Mouse (Mus musculus) stomach, postnatal 0 days (tissue): Measurements from ENCODE around the gene Snw1. TPM values are rescaled to one million over a fixed set of nuclear protein-coding genes. Genes with fewer than 3 reads are reported as not detected.

Source experiments
- ATAC-seq: fragments of 200-750 bp; cut with Nextera tagmentation; 2 replicates; pipeline ENCODE4 v1.8.0; 2017; ENCODE audit not compliant: low FRiP score, low TSS enrichment
- DNase-seq: peaks from one replicate; pipeline ENCODE4 v3.0.0-alpha.2; 2016; ENCODE audit warnings: low spot score
- H3K27ac ChIP-seq: fragments of 300-500 bp; sonication (generic); replicated peaks from 2 replicates; pipeline ENCODE4 v1.5.1; 2014; ENCODE audit warnings: mild to moderate bottlenecking, control low read depth
- H3K27me3 ChIP-seq: fragments of 300-500 bp; sonication (generic); 2 replicates; pipeline ENCODE4 v1.6.1; 2014; ENCODE audit warnings: low read length; ENCODE audit not compliant: control insufficient read depth, insufficient read depth
- H3K36me3 ChIP-seq: fragments of 300-500 bp; sonication (generic); 2 replicates; pipeline ENCODE4 v1.6.1; 2014; ENCODE audit warnings: low read length, mixed read lengths; ENCODE audit not compliant: control insufficient read depth, insufficient read depth
- H3K4me1 ChIP-seq: fragments of 300-500 bp; sonication (generic); replicated peaks from 2 replicates; pipeline ENCODE4 v1.6.1; 2014; ENCODE audit warnings: antibody characterized with exemption; ENCODE audit not compliant: control insufficient read depth, insufficient read depth
- H3K4me2 ChIP-seq: fragments of 300-500 bp; sonication (generic); replicated peaks from 2 replicates; pipeline ENCODE4 v1.6.1; 2014; ENCODE audit warnings: low read depth, mild to moderate bottlenecking, control low read depth, moderate library complexity
- H3K4me3 ChIP-seq: fragments of 300-500 bp; sonication (generic); 2 replicates; pipeline ENCODE4 v1.5.1; 2014; ENCODE audit warnings: low read depth, low read length, control low read depth
- H3K9ac ChIP-seq: fragments of 300-500 bp; sonication (generic); 2 replicates; pipeline ENCODE4 v1.6.1; 2014; ENCODE audit warnings: mild to moderate bottlenecking, low read length, control low read depth, mixed read lengths
- H3K9me3 ChIP-seq: fragments of 300-500 bp; sonication (generic); 2 replicates; pipeline ENCODE4 v1.6.1; 2016; ENCODE audit warnings: low read length; ENCODE audit not compliant: control insufficient read depth
- CTCF ChIP-seq: IDR thresholded peaks from 2 replicates; pipeline ENCODE4 v1.5.1; 2016; ENCODE audit warnings: antibody characterized with exemption, low read depth, mild to moderate bottlenecking, moderate library complexity
- EP300 ChIP-seq: optimal IDR thresholded peaks from 2 replicates; pipeline ENCODE3; 2016; ENCODE audit warnings: antibody characterized with exemption
- whole genome bisulfite sequencing: fragments of 180-500 bp; shearing (Covaris S2); extraction: QIAGEN DNeasy Blood & Tissue Kit; methylation state at CpG from one replicate; pipeline ENCODE4 v1.1.7; 2014; 5-methylcytosine and 5-hydroxymethylcytosine counted together
- polyA plus RNA-seq: library from polyadenylated mRNA; unstranded; fragments of >200 nt; fragmentation: Nextera tagmentation; extraction: Ambion mirVana; gene quantifications from 2 replicates; pipeline ENCODE4 v1.2.1, GENCODE M21; 2015

Gene Snw1
- polyA plus RNA-seq, 1 experiment from 2014 or later = 71.5 TPM

- Histone ChIP-seq H3K4me3 (no peak overlapping the region), H3K27me3 (no peaks in the 10 kb centered on the region), H3K27ac (no peak overlapping the region), H3K9ac (no peak overlapping the region), H3K9me3 (no peaks in the 10 kb centered on the region), H3K36me3 (no peaks in the 10 kb centered on the region), H3K4me1 (peaks cover 7% of the 10 kb centered on the region), H3K4me2 (no peak overlapping the region)
- peak; percentile 11; the same call in 1 of the 2 replicates for TF ChIP-seq CTCF
- TF ChIP-seq EP300 = no peak
- DNase-seq = no peak
- no peak for ATAC-seq
- WGBS = 63% methylated on average over 3 of the region's 3 CpGs
These were observed 2.7 kb upstream of the Snw1 start for GRCm38 (mm10) chr12:87474756-87475155.

DNA sequence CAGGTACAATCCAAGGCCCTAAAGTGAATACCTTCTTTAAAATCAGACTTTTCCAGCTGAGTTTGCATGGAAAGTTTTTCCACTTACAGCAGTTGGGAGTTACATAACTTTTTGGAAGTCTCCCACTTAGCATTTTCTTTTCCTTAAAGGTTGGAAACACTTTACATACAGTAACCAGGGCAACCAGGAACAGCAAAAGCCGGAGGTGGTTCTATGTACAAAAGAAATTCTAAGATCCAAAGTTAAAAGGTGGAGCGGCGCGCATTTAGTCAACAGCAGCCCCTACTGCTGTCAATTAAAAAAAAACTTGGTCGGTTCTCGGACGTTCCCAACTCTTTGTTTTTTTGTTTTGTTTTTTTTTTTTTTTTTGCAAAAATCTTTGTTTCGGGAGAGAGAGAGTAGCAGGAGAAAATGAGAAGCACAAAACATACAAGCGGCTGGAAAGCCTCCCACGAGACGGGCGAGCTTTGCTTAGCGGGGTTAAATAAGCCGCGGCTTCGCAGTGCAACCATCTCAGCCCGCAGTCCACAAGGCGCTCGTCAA is 582 bp downstream of the Snw1 start:
- WGBS = under 1% methylated on average over 19 of the region's 19 CpGs
- Histone ChIP-seq H3K9ac (peak overlapping the region; percentile 97), H3K9me3 (no peaks in the 10 kb centered on the region), H3K4me2 (peak overlapping the region; percentile 62), H3K27ac (peak overlapping the region; percentile 93), H3K27me3 (no peaks in the 10 kb centered on the region), H3K36me3 (peaks cover 6% of the 10 kb centered on the region; the same call in 1 of the 2 replicates), H3K4me3 (peak overlapping the region; percentile 92), H3K4me1 (peaks cover 7% of the 10 kb centered on the region)
- TF ChIP-seq EP300 (no peak), CTCF (no peak)
- ATAC-seq (no peak), DNase-seq (no peak)

DNA sequence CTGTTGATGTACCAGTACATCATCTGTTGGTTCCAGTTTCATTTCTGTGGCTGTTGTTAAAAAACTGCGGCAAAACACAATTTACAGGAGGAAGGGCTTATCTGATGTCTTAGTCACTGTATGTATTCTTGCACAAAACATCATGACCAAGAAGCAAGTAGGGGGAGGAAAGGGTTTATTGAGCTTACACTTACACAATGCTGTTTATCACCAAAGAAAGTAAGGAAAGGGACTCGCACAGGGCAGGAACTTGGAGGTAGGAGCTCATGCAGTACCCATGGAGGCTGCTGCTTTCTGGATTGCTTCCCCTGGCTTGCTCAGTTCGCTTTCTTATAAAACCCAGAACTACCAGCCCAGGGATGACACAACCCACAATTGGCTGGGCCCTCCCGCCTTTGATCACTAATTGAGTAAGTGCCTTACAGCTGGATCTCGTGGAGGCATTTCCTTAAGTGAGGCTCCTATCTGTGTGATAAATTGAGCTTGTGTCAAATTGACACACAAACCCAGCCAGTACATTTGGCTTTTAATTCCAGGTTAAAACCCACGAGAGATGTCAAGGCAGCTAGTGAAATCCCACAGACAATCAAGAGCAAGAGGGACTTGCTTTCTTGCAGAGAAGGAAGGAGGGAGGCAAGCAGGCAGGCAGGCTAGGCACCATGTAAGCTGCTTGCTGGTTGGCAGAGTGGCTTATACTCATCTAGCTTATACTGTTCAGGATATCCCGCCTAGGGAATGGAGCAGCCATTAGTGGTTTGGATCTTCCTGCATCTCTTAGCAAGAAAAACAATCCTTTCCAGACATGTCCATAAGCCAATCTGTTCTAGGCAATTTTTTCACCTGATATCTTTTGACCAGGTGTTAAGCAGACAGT is 1.6 kb downstream of the Snw1 start:
- Histone ChIP-seq H3K4me1 (peaks cover 7% of the 10 kb centered on the region), H3K36me3 (peaks cover 6% of the 10 kb centered on the region; the same call in 1 of the 2 replicates), H3K27ac (0 out of 2 replicates have a peak overlapping the region, but pooled peaks have one; percentile 14), H3K27me3 (no peaks in the 10 kb centered on the region), H3K9ac (no peak overlapping the region), H3K9me3 (no peaks in the 10 kb centered on the region), H3K4me2 (peak overlapping the region; percentile 62), H3K4me3 (peak overlapping the region; percentile 92; the same call in 1 of the 2 replicates)
- 54% methylated on average over 7 of the region's 7 CpGs for WGBS
- TF ChIP-seq EP300 (no peak), CTCF (no peak)
- no peak for ATAC-seq
- peak; percentile 21 for DNase-seq

GRCm38 (mm10) chr12:87464678-87465297 is 7.3 kb downstream of the Snw1 start:
- Histone ChIP-seq H3K4me1 (no peaks in the 10 kb centered on the region), H3K9ac (no peak overlapping the region), H3K9me3 (no peaks in the 10 kb centered on the region), H3K4me3 (no peak overlapping the region), H3K27ac (no peak overlapping the region), H3K4me2 (no peak overlapping the region), H3K27me3 (no peaks in the 10 kb centered on the region), H3K36me3 (peaks cover 26% of the 10 kb centered on the region)
- TF ChIP-seq CTCF (no peak), EP300 (no peak)
- ATAC-seq = 0 out of 2 replicates have a peak, but pooled peaks have one; percentile 63
- WGBS = 79% methylated on average over 6 of the region's 6 CpGs
- peak; percentile 20 for DNase-seq

DNA sequence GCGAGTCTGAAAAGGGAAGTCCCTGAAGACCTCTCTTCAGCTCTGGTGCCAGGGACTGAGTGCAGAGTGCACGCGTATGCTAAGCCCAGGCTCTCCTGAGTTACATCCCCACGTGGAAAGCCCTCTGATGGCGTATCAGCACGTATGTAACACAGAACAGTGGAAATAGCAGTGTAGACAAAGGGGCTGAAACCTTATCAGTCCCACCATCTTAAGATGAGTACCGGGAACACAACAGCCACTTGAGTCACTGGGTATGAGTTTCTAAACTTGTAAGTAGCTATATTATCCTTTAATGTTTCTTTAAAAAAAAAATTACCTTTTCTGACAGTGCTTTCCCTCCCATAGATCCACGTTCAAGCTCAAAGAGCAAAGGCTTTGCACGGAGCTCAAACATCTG is 22.6 kb downstream of the Snw1 start:
- TF ChIP-seq EP300 = no peak
- no peak for TF ChIP-seq CTCF
- Histone ChIP-seq H3K4me3 (no peak overlapping the region), H3K9me3 (no peaks in the 10 kb centered on the region), H3K36me3 (peaks cover 31% of the 10 kb centered on the region), H3K9ac (no peak overlapping the region), H3K4me2 (no peak overlapping the region), H3K27ac (no peak overlapping the region), H3K27me3 (no peaks in the 10 kb centered on the region), H3K4me1 (0 out of 2 replicates have a peak, but pooled peaks cover under 1% of the 10 kb centered on the region)
- DNase-seq = no peak
- ATAC-seq = no peak
- WGBS = 85% methylated on average over 9 of the region's 9 CpGs
